Mouse (Mus musculus) hindbrain, postnatal 0 days (tissue): ENCODE measurements around the gene Stxbp1. TPM values are rescaled to one million over a fixed set of nuclear protein-coding genes. Genes with fewer than 3 reads are reported as not detected.

ENCODE experiments used
- ATAC-seq: fragments of 200-750 bp; cut with Nextera tagmentation; 2 replicates; pipeline ENCODE4 v1.8.0; 2017; ENCODE audit warnings: mild to moderate bottlenecking, moderate TSS enrichment, moderate library complexity
- DNase-seq: peaks from one replicate; pipeline ENCODE4 v3.0.0-alpha.2; 2015; ENCODE audit warnings: low spot score
- H3K27ac ChIP-seq: fragments of 300-500 bp; sonication (generic); 2 replicates; pipeline ENCODE4 v1.5.1; 2014; ENCODE audit warnings: mild to moderate bottlenecking
- H3K27me3 ChIP-seq: fragments of 300-500 bp; sonication (generic); 2 replicates; pipeline ENCODE4 v1.6.1; 2014; ENCODE audit warnings: low read length, mixed read lengths; ENCODE audit not compliant: insufficient read depth
- H3K36me3 ChIP-seq: fragments of 300-500 bp; sonication (generic); 2 replicates; pipeline ENCODE4 v1.6.1; 2014; ENCODE audit warnings: low read length, mixed read lengths; ENCODE audit not compliant: insufficient read depth
- H3K4me1 ChIP-seq: fragments of 300-500 bp; sonication (generic); 2 replicates; pipeline ENCODE4 v1.6.1; 2014; ENCODE audit warnings: antibody characterized with exemption, low read length, mixed read lengths; ENCODE audit not compliant: insufficient read depth
- H3K4me2 ChIP-seq: fragments of 300-500 bp; sonication (generic); 2 replicates; pipeline ENCODE4 v1.6.1; 2014; ENCODE audit warnings: low read depth, mild to moderate bottlenecking, low read length, moderate library complexity, mixed read lengths
- H3K4me3 ChIP-seq: fragments of 300-500 bp; sonication (generic); 2 replicates; pipeline ENCODE4 v1.5.1; 2014; ENCODE audit warnings: low read length
- H3K9ac ChIP-seq: fragments of 300-500 bp; sonication (generic); replicated peaks from 2 replicates; pipeline ENCODE4 v1.6.1; 2014; ENCODE audit warnings: mild to moderate bottlenecking, low read length, moderate library complexity, mixed read lengths
- H3K9me3 ChIP-seq: fragments of 300-500 bp; sonication (generic); 2 replicates; pipeline ENCODE4 v1.6.1; 2016; ENCODE audit warnings: low read length, mixed read lengths
- CTCF ChIP-seq: IDR thresholded peaks from 2 replicates; pipeline ENCODE4 v1.5.1; 2016; ENCODE audit warnings: antibody characterized with exemption, control low read depth, low read depth
- WGBS: fragments of 180-500 bp; shearing (Covaris S2); extraction: QIAGEN DNeasy Blood & Tissue Kit; methylation state at CpG from one replicate; pipeline ENCODE4 v1.1.7; 2014; 5-methylcytosine and 5-hydroxymethylcytosine counted together
- polyA plus RNA-seq: library from polyadenylated mRNA; unstranded; fragments of >200 nt; fragmentation: Nextera tagmentation; extraction: Ambion mirVana; gene quantifications from 2 replicates; pipeline ENCODE4 v1.2.1, GENCODE M21; 2015
- total RNA-seq: library from RNA; depleted of rRNA; stranded (reverse); fragments of >200 nt; gene quantifications from 2 replicates; pipeline ENCODE4 v1.2.3, GENCODE M21; 2014

Stxbp1 gene
- total and polyA plus RNA-seq, 2 experiments from 2014 or later, result 142 to 348 TPM

GRCm38 (mm10) chr2:32763353-32763752 lies 83.7 kb downstream of the Stxbp1 start:
- no peaks in the 10 kb centered on the region for H3K27me3 ChIP-seq

GRCm38 (mm10) chr2:32761859-32762258 lies 85.2 kb downstream of the Stxbp1 start:
- no peak for TF ChIP-seq CTCF
- H3K4me2 ChIP-seq, result no peak overlapping the region
- H3K4me1 ChIP-seq, result no peaks in the 10 kb centered on the region
- H3K27me3 ChIP-seq, result no peaks in the 10 kb centered on the region
- H3K36me3 ChIP-seq, result peaks cover 26% of the 10 kb centered on the region; the same call in 1 of the 2 replicates
- 71% methylated on average over 4 of the region's 4 CpGs for WGBS
- DNase-seq, result no peak
- H3K27ac ChIP-seq, result no peak overlapping the region
- no peak overlapping the region for H3K4me3 ChIP-seq
- no peak overlapping the region for H3K9ac ChIP-seq
- ATAC-seq, result no peak
- no peaks in the 10 kb centered on the region for H3K9me3 ChIP-seq

More at GRCm38 (mm10) chr2:32763353-32763752, 83.7 kb downstream of the Stxbp1 start:
- DNase-seq (no peak), ATAC-seq (no peak)
- 75% methylated on average over 3 of the region's 3 CpGs for WGBS
- Histone ChIP-seq H3K27ac (no peak overlapping the region), H3K4me3 (no peak overlapping the region), H3K9ac (no peak overlapping the region), H3K4me1 (no peaks in the 10 kb centered on the region), H3K9me3 (no peaks in the 10 kb centered on the region), H3K4me2 (no peak overlapping the region), H3K36me3 (peaks cover 26% of the 10 kb centered on the region; the same call in 1 of the 2 replicates)
- peak; percentile 38 for TF ChIP-seq CTCF

- ATAC-seq, result no peak
- TF ChIP-seq CTCF, result no peak
- Histone ChIP-seq H3K4me3 (no peak overlapping the region), H3K27ac (no peak overlapping the region), H3K27me3 (no peaks in the 10 kb centered on the region), H3K9ac (no peak overlapping the region), H3K4me1 (no peaks in the 10 kb centered on the region), H3K4me2 (no peak overlapping the region), H3K36me3 (peaks cover 26% of the 10 kb centered on the region; the same call in 1 of the 2 replicates), H3K9me3 (no peaks in the 10 kb centered on the region)
- DNase-seq, result no peak
- WGBS, result 86% methylated on average over 14 of the region's 14 CpGs
Observed at GRCm38 (mm10) chr2:32761361-32761760, 85.7 kb downstream of the Stxbp1 start.

- Histone ChIP-seq H3K4me3 (no peak overlapping the region), H3K27ac (no peak overlapping the region), H3K9ac (no peak overlapping the region), H3K9me3 (no peaks in the 10 kb centered on the region), H3K27me3 (no peaks in the 10 kb centered on the region), H3K4me1 (no peaks in the 10 kb centered on the region), H3K4me2 (no peak overlapping the region), H3K36me3 (peaks cover 38% of the 10 kb centered on the region)
- WGBS, result 77% methylated on average over 2 of the region's 2 CpGs
- ATAC-seq (no peak), DNase-seq (no peak)
- no peak for TF ChIP-seq CTCF
Observed at GRCm38 (mm10) chr2:32759001-32759400, 88.0 kb downstream of the Stxbp1 start.

- ATAC-seq, result no peak
- 72% methylated on average over 8 of the region's 8 CpGs for WGBS
- Histone ChIP-seq H3K9me3 (no peaks in the 10 kb centered on the region), H3K9ac (no peak overlapping the region), H3K4me1 (no peaks in the 10 kb centered on the region), H3K27ac (no peak overlapping the region), H3K4me3 (no peak overlapping the region), H3K36me3 (peaks cover 41% of the 10 kb centered on the region), H3K27me3 (no peaks in the 10 kb centered on the region), H3K4me2 (no peak overlapping the region; the same call in 1 of the 2 replicates)
- no peak for TF ChIP-seq CTCF
- DNase-seq, result no peak
Observed at GRCm38 (mm10) chr2:32758503-32758902, 88.5 kb downstream of the Stxbp1 start.

GRCm38 (mm10) chr2:32757056-32757845 lies 89.8 kb downstream of the Stxbp1 start, which contains the start of gene Tor2a:
TSS of gene Tor2a (plus strand) at chr2:32757234.
- H3K9me3 ChIP-seq, result no peaks in the 10 kb centered on the region
- H3K4me3 ChIP-seq, result peak within 1 kb of the TSS; percentile 66
- no peaks in the 10 kb centered on the region for H3K4me1 ChIP-seq
- peak within 1 kb of the TSS; percentile 62 for H3K4me2 ChIP-seq
- peak; percentile 99 for DNase-seq
- peaks cover 45% of the 10 kb centered on the region for H3K36me3 ChIP-seq
- no peaks in the 10 kb centered on the region for H3K27me3 ChIP-seq
- H3K9ac ChIP-seq, result peak within 1 kb of the TSS; percentile 87
- ATAC-seq, result peak; percentile 94
- peak; percentile 92 for TF ChIP-seq CTCF
- H3K27ac ChIP-seq, result peak within 1 kb of the TSS; percentile 93
- WGBS, result 1% methylated on average over 60 of the region's 66 CpGs

GRCm38 (mm10) chr2:32756674-32757055 lies 90.4 kb downstream of the Stxbp1 start:
- Histone ChIP-seq H3K9me3 (no peaks in the 10 kb centered on the region), H3K27ac (no peak overlapping the region), H3K4me2 (peak overlapping the region; percentile 62), H3K27me3 (no peaks in the 10 kb centered on the region), H3K9ac (no peak overlapping the region; the same call in 1 of the 2 replicates), H3K4me1 (no peaks in the 10 kb centered on the region), H3K36me3 (peaks cover 39% of the 10 kb centered on the region), H3K4me3 (peak overlapping the region; percentile 66; the same call in 1 of the 2 replicates)
- DNase-seq (no peak), ATAC-seq (peak; percentile 27)
- TF ChIP-seq CTCF, result no peak
- WGBS, result 35% methylated on average over 6 of the region's 6 CpGs
